Mouse (Mus musculus) liver, embryonic 16.5 days (tissue): ENCODE results near the gene Ktn1. TPM values are rescaled to one million over a fixed set of nuclear protein-coding genes. Genes with fewer than 3 reads are reported as not detected.

Experiments used
- ATAC-seq: fragments of 200-750 bp; cut with Nextera tagmentation; 2 replicates; pipeline ENCODE4 v1.8.0; 2017; ENCODE audit warnings: low read depth, mild to moderate bottlenecking, moderate number of reproducible peaks, moderate library complexity
- H3K27ac ChIP-seq: fragments of 300-500 bp; sonication (generic); 2 replicates; pipeline ENCODE4 v1.5.1; 2014; ENCODE audit warnings: mild to moderate bottlenecking, low read length
- H3K27me3 ChIP-seq: fragments of 300-500 bp; sonication (generic); 2 replicates; pipeline ENCODE4 v1.6.1; 2014; ENCODE audit warnings: low read depth, low read length, mixed read lengths; ENCODE audit not compliant: control insufficient read depth, insufficient read depth
- H3K36me3 ChIP-seq: fragments of 300-500 bp; sonication (generic); 2 replicates; pipeline ENCODE4 v1.6.1; 2014; ENCODE audit warnings: mild to moderate bottlenecking; ENCODE audit not compliant: control insufficient read depth, insufficient read depth
- H3K4me1 ChIP-seq: fragments of 300-500 bp; sonication (generic); 2 replicates; pipeline ENCODE4 v1.6.1; 2014; ENCODE audit warnings: low read depth, low read length, mixed read lengths; ENCODE audit not compliant: control insufficient read depth
- H3K4me2 ChIP-seq: fragments of 300-500 bp; sonication (generic); 2 replicates; pipeline ENCODE4 v1.6.1; 2014; ENCODE audit warnings: low read depth, low read length, mixed read lengths
- H3K4me3 ChIP-seq: fragments of 300-500 bp; sonication (generic); 2 replicates; pipeline ENCODE4 v1.5.1; 2014; ENCODE audit warnings: low read depth, mild to moderate bottlenecking, low read length
- H3K9ac ChIP-seq: fragments of 300-500 bp; sonication (generic); 2 replicates; pipeline ENCODE4 v1.6.1; 2014; ENCODE audit warnings: low read depth, low read length
- H3K9me3 ChIP-seq: fragments of 300-500 bp; sonication (generic); replicated peaks from 2 replicates; pipeline ENCODE4 v1.6.1; 2016; ENCODE audit warnings: low read length; ENCODE audit not compliant: control insufficient read depth
- WGBS: fragments of 180-500 bp; shearing (Covaris S2); extraction: QIAGEN DNeasy Blood & Tissue Kit; methylation state at CpG from one replicate; pipeline ENCODE4 v1.1.7; 2014; ENCODE audit not compliant: insufficient replicate concordance; 5-methylcytosine and 5-hydroxymethylcytosine counted together
- polyA plus RNA-seq: library from polyadenylated mRNA; unstranded; fragments of >200 nt; fragmentation: Nextera tagmentation; extraction: Ambion mirVana; gene quantifications from 2 replicates; pipeline ENCODE4 v1.2.1, GENCODE M21; 2015

Gene Ktn1
- polyA plus RNA-seq, 1 experiment from 2014 or later: 10.4 TPM

GRCm38 (mm10) chr14:47634410-47634809 lies 13.8 kb upstream of the Ktn1 start:
- Histone ChIP-seq H3K27me3 (no peaks in the 10 kb centered on the region), H3K27ac (no peak overlapping the region), H3K4me2 (no peak overlapping the region), H3K9ac (no peak overlapping the region), H3K9me3 (no peaks in the 10 kb centered on the region), H3K4me3 (no peak overlapping the region), H3K4me1 (peaks cover 6% of the 10 kb centered on the region; the same call in 1 of the 2 replicates), H3K36me3 (no peaks in the 10 kb centered on the region)
- peak; percentile 35 for ATAC-seq
- WGBS: 20% methylated on average over 9 of the region's 9 CpGs

GRCm38 (mm10) chr14:47634846-47635245 lies 13.4 kb upstream of the Ktn1 start:
- Histone ChIP-seq H3K4me2 (no peak overlapping the region), H3K9me3 (no peaks in the 10 kb centered on the region), H3K4me3 (no peak overlapping the region), H3K4me1 (peaks cover 6% of the 10 kb centered on the region; the same call in 1 of the 2 replicates), H3K9ac (no peak overlapping the region), H3K27me3 (no peaks in the 10 kb centered on the region), H3K36me3 (no peaks in the 10 kb centered on the region), H3K27ac (no peak overlapping the region)
- WGBS: 40% methylated on average over 7 of the region's 7 CpGs
- no peak for ATAC-seq

GRCm38 (mm10) chr14:47638316-47638895 lies 9.8 kb upstream of the Ktn1 start:
- Histone ChIP-seq H3K36me3 (no peaks in the 10 kb centered on the region), H3K9me3 (no peaks in the 10 kb centered on the region), H3K4me3 (no peak overlapping the region), H3K4me1 (peaks cover 6% of the 10 kb centered on the region; the same call in 1 of the 2 replicates), H3K9ac (no peak overlapping the region), H3K27ac (no peak overlapping the region), H3K4me2 (no peak overlapping the region), H3K27me3 (no peaks in the 10 kb centered on the region)
- ATAC-seq: no peak
- 35% methylated on average over 4 of the region's 4 CpGs for WGBS

GRCm38 (mm10) chr14:47645620-47646019 lies 2.6 kb upstream of the Ktn1 start:
- Histone ChIP-seq H3K4me2 (no peak overlapping the region), H3K36me3 (no peaks in the 10 kb centered on the region), H3K27ac (no peak overlapping the region), H3K4me3 (no peak overlapping the region), H3K27me3 (peaks cover 3% of the 10 kb centered on the region; the same call in 1 of the 2 replicates), H3K9ac (no peak overlapping the region), H3K9me3 (no peaks in the 10 kb centered on the region), H3K4me1 (peaks cover 4% of the 10 kb centered on the region)
- 54% methylated on average over 7 of the region's 7 CpGs for WGBS
- no peak for ATAC-seq

- no peak overlapping the region for H3K4me3 ChIP-seq
- 60% methylated on average over 5 of the region's 5 CpGs for WGBS
- no peaks in the 10 kb centered on the region for H3K36me3 ChIP-seq
- H3K27ac ChIP-seq: no peak overlapping the region
- H3K9me3 ChIP-seq: no peaks in the 10 kb centered on the region
- no peak for ATAC-seq
- peaks cover 5% of the 10 kb centered on the region for H3K4me1 ChIP-seq
- H3K27me3 ChIP-seq: peaks cover 3% of the 10 kb centered on the region; the same call in 1 of the 2 replicates
- H3K9ac ChIP-seq: no peak overlapping the region
- H3K4me2 ChIP-seq: no peak overlapping the region
Observed at GRCm38 (mm10) chr14:47646246-47646645, 2.0 kb upstream of the Ktn1 start.

- H3K4me2 ChIP-seq: no peak overlapping the region
- no peak overlapping the region for H3K9ac ChIP-seq
- H3K27ac ChIP-seq: no peak overlapping the region
- no peak overlapping the region for H3K4me3 ChIP-seq
- no peak for ATAC-seq
- H3K4me1 ChIP-seq: peaks cover 5% of the 10 kb centered on the region
- no peaks in the 10 kb centered on the region for H3K9me3 ChIP-seq
- peaks cover 3% of the 10 kb centered on the region; the same call in 1 of the 2 replicates for H3K27me3 ChIP-seq
- WGBS: 48% methylated on average over 9 of the region's 9 CpGs
- no peaks in the 10 kb centered on the region for H3K36me3 ChIP-seq
Observed at GRCm38 (mm10) chr14:47646696-47647516, 1.3 kb upstream of the Ktn1 start.

GRCm38 (mm10) chr14:47648706-47649630 lies 720 bp downstream of the Ktn1 start:
- Histone ChIP-seq H3K36me3 (no peaks in the 10 kb centered on the region), H3K4me1 (peaks cover 5% of the 10 kb centered on the region), H3K9ac (peak overlapping the region; percentile 74), H3K27me3 (peaks cover 3% of the 10 kb centered on the region; the same call in 1 of the 2 replicates), H3K4me2 (peak overlapping the region; percentile 87), H3K27ac (peak overlapping the region; percentile 84), H3K4me3 (peak overlapping the region; percentile 74), H3K9me3 (no peaks in the 10 kb centered on the region)
- under 1% methylated on average over 81 of the region's 82 CpGs for WGBS
- ATAC-seq: peak; percentile 90

GRCm38 (mm10) chr14:47649631-47650337 lies 1.5 kb downstream of the Ktn1 start:
- Histone ChIP-seq H3K4me1 (peaks cover 5% of the 10 kb centered on the region), H3K27me3 (peaks cover 3% of the 10 kb centered on the region; the same call in 1 of the 2 replicates), H3K4me3 (peak overlapping the region; percentile 74), H3K36me3 (no peaks in the 10 kb centered on the region), H3K4me2 (peak overlapping the region; percentile 87), H3K27ac (peak overlapping the region; percentile 84), H3K9ac (peak overlapping the region; percentile 74), H3K9me3 (no peaks in the 10 kb centered on the region)
- WGBS: under 1% methylated on average over 46 of the region's 46 CpGs
- ATAC-seq: peak; percentile 75
